Mouse (Mus musculus): ENCODE measurements around the gene Uchl1.

Uchl1 gene

DNA sequence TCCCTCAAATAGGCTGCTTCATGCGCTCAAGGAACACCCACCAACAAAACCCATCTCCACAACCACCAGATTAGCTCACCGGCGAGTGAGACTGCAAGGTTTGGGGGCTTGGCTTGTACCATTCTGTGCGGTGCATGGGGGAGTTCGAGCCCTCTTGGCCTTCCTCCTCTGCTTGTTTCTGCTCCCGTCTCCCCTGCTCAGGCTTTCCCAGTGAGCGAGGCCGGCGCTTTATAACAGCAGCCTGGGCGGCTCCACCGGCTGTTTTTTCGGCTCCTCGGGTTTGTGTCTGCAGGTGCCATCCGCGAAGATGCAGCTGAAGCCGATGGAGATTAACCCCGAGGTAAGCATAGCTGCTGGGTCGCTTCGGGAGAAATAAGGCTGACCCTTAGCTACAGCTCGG lies at the start of gene Uchl1:
Gene Uchl1 (plus strand): TSS at position 109 of the 400 bp plus-strand sequence.
- in situ Hi-C loops (cut with MboI, MseI), result no loop called here

DNA sequence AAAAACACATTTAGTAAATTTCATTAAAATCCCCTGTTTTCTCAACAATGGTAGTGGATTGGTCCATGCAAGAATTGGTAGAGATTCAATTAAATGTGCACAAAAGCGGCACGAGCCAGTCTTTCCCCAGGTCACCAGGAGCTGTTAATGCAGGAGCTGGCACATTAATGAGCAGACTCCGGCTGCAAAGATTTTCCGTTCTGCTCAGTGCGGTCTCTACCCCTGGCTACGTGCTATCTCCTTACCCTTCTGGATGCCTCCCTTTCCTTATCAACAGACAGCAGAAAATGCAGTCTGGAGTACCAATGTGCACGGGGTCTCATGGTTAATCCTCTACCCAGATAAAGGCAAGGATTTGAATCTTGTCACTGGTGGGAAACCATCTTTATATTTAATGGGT lies 48.1 kb upstream of the Uchl1 start:
- in situ Hi-C loops (cut with MboI, MseI), result no loop called here

DNA sequence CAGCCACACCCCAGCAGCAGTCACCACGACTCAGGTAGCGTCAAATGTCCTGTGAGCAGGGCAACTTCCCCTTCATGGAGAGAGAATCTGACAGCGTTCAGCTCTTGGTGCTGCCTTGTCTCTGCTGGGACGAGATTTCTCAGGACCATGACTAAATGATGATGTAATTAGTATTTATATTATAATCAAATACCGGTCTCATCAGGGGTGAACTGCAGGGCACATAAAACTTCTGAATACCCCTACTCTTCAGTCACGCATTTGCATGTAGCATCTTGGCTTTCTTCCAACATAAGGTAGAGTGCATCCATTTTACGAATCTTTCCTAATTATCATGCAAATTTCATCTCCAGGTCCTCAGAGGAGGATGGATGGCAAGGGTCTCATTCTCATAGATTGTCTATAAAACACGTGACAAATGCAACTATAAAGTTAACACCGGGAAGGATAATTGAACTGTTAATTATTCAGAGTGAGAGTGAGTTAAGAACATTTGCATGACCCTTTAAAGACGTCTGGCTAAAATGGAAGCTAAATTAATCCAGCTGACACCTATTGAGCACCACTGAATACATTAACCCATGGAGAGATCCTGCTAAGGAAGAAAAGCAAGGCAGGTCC lies 40.3 kb upstream of the Uchl1 start:
- in situ Hi-C loops (cut with MboI, MseI), result no loop called here

DNA sequence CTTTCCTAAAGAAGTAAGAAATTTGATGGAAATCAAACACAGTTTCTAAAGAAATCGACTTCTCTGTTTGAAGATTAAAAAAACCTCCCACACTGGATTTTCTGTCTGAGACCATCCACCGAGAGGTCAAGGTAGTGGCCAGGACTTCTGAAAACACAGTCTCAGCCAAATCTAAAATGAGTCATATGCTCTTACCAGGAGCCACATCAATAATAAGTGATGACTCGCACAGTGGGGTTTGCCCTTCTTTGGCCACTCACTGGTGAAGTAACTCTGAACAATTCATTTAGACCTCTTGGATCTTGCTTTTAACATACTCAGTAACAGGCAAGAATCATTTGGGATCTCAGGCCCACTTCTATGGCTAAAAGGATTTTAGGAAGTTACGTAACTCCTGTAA lies 33.7 kb upstream of the Uchl1 start:
- in situ Hi-C loops (cut with MboI, MseI), result no loop called here

DNA sequence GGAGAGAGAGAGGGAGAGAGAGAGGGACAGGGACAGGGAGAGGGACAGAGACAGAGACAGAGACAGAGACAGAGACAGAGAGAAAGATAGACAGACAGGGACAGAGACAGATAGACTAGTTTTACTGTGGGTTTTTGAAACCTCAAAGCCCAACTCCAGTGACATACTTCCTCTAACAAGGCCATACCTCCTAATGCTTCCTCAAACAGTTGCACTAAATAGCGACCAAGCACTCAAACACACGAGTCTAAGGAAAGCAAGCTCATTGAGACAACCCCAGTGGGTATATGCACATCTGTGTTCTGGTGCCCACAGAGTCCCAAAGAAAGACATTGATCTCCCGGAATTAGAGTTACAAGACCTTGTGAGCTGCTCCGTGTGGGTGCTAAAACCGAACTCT lies 32.6 kb upstream of the Uchl1 start:
- in situ Hi-C loops (cut with MboI, MseI), result no loop called here

DNA sequence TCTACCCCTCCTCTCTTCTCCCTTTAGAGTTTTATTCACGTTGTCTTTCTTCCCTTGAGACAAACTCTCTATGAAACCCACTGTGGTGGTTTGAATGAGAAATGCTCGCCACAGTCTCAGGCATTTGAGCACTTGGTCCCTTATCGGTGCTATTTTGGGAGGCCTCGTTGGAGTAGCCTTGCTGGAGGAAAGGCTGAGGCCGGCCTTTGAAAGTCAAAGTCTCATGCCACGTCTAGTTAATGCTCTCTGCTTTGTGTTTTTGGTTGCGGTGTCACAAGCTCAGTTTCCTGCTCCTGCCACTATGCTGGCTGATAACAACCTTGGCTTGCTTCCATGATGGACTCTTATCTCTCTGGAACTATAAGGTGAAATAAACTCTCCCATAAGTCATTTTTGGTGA lies 28.4 kb upstream of the Uchl1 start:
- in situ Hi-C loops (cut with MboI, MseI), result no loop called here

DNA sequence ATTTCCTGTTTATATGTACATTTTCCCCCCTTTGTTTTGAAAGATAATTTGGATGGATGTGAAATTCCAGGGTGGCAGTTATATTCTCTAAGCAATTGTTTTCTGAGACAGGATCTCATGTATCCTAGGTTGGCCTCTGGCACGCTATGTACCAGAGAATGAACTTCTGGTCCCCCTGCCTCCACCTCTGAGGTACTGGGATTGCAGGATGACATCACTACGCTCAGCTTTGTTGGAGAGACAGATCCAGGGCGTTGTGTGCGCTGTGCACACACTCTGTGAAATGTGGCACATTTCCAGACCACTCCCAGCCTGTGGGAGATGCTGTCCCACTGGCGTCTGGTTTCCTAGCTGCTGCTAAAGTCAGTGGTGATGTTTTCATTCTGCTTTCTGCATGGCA lies 21.7 kb upstream of the Uchl1 start:
- in situ Hi-C loops (cut with MboI, MseI), result no loop called here

DNA sequence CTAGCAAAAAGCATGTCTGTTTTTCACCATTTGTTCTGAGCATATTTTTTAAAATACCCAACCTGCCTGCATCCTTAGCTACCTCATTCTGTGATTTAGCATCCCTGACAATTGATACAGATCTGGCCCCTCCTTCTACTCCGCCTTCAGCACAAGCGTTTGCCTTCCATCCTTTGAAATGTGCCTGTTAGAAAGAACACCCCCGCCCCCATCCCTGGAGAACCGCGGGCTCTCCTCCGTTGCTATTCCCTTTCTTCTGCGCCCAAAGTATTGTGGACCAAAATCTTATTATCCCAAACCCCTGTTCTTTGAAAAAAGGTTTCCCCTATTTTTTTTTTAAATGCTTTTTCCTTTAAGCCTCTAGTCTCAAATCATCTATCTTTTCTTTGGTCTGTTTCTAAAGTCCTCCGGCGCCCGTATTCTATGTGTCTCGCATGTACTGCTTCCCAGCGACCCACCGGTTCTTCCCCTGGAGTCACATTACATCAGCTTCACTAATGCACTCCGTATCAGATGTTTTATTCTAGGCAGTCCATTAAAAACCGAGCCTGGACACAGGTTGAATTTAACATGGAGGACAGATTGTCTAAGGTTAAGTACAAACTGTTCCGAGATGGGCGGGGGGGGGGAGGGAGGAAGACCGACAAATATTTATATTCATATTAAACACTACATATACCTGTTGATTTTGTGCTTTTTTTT lies 551 bp upstream of the Uchl1 start:
- in situ Hi-C loops (cut with MboI, MseI), result no loop called here

DNA sequence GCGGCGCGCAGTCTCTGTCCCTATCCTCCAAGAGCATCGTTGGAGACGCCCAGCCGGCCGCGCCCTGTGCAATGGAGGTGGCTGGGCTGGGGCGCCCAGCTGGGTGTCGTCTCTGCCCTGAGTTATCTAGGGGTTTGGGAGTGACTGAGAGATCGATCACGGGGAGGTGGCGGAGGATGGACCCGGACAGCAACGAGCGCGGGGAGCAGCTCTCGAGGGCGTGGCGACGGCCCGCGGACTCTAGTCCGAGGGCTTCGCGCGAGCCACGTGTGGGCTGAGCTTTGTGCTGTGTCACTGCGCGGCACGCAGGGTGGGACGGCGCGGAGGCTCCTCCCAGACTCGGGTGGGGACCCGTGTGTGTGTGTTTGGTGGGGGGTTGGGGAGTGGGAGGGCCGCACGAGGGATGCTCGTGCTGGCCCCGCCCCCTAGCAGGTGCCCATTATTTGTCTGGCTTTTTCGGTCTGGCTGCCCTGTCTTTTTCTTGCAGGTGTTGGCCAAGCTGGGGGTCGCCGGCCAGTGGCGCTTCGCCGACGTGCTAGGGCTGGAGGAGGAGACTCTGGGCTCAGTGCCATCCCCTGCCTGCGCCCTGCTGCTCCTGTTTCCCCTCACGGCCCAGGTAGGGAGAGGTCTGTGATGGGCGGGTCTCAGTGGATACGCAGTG lies 696 bp downstream of the Uchl1 start:
- in situ Hi-C loops (cut with MboI, MseI), result no loop called here

DNA sequence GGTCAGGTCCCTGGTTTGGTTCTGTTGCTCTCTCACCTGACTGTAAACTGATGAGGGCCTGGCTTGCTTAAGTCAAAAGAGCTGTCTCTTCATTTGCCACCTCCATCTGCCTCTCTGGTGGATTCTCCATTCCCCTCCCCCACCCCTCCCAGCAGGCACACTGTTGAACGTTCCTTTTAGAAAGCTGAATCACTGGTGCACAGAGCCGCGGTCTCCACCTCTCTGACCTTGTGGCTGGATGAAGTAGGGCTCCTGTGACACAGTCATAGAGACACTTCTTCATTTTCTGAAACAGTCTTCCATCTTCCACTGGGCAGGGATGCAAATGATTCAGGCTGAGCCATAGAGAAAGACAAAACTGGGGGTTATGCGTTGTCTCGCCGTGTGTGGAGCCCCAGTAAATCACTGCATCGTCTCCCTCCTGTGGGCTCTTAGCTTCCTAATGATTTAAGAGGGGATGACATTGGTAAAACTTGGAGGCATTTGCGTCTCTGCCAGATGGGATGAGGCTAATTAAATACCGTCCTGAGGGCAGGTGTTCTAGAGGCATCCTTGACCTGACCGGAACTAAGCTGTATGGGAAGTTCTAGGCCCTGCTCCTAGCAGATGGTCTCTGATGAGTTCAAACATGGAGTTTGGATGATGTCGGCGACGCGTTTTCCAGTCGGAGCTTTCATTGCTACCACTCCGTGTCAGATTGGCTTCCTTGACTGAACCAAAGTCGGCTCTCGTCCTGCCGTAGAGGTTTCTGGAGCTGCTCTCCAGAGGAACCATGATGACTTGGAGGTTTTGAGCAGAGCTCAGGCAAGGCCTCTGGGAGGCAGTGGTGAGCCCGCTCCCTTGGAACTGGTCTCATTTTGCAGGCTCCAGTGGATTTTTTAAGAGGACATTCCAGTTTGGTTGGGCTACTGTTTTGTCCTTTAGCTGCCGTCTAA lies 1.8 kb downstream of the Uchl1 start:
- in situ Hi-C loops (cut with MboI, MseI), result no loop called here

DNA sequence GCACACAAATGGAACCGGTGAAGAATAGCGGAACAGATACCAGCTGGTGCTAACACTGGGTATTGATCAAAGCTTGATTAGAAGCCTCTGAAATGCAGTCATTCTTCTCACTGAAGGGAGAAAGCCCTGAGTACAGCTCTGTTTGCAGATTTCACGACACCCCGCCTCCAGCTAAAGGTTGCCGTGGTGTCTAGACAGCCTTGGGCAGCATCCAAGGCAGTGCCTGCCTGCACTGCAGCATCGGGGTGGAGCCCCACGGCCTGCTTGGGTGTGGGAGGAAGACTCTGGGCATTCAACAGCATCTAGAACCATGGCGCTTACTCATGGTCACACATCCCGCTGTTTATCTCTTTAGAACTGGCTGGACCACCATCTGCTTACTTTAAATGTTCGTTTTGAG lies 3.3 kb downstream of the Uchl1 start:
- in situ Hi-C loops (cut with MboI, MseI), result no loop called here

DNA sequence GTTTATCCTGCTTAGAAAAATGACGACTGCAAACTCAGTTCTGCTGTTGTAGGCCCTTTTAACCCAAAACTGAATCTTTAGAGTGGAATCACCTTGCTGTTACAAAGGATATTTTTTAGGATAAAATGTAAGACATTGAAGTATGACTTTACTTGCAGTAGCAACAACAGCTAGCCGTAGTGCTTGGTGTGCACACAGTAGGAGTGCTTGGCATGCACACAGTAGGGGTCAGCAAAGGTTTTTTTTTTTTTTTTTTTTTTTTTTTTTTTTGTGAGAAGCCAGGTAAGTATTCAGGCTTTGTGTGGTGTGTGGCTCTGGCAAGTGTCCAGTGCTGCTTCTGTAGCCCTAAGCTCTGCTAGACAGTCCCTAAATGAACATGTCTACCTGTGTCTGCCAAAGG lies 10.0 kb downstream of the Uchl1 start:
- in situ Hi-C loops (cut with MboI, MseI), result no loop called here

DNA sequence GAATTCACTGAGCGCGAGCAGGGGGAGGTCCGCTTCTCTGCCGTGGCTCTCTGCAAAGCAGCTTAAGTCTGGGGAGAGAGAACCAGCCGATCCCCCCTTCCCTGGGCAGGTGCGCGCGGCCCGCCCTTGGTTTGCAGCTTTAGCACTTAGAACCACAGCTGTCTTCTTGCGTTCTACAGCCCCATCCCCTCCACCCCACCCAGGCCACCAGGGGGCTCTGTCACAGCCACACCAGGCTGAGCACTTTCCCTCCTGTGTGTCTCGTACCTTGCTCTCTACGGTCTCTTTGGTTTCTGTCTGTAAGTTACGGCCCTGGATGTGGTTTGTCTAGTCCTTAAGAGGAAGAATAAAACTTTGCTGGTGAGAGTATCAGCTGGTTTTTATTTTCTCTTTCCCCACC lies 11.0 kb downstream of the Uchl1 start:
- in situ Hi-C loops (cut with MboI, MseI), result no loop called here

DNA sequence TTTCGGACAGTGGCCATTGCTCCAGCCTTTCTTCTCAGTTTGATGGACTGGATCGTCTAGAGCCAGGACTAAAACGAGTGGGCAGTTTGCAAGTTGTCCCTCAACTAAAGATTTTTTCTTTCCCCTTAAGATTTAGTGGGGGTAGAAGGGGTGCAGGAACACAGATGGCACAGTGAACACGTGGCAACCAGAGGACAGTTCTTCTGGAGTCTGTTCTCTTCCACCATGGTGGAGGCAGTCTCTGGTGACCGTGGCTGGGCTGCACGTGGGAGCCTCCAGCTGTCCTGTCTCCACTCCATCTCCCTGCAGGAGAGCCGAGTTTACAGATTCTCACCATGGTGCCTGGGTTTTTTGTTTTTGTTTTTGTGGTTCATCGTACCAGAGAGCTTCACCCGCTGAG lies 11.8 kb downstream of the Uchl1 start:
- in situ Hi-C loops (cut with MboI, MseI), result no loop called here

DNA sequence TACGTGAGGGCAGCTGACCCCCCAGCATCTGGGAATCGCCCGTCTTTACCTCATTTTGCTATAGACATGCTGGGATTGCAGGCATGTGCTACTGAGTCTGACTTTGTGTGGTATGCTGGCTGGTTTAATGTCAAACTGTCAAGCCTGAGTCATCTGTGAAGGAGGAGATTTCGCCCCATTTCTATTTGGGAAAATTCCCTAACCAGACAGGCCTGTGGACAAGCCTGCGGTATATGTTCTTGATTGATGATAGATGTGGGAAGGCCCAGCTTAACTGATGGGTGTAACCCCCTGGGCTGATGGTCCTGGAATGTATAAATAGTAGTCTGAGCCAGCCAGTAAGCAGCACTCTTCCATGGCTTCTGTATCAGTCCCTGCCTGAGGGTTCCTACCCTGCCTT lies 12.4 kb downstream of the Uchl1 start:
- in situ Hi-C loops (cut with MboI, MseI), result no loop called here

DNA sequence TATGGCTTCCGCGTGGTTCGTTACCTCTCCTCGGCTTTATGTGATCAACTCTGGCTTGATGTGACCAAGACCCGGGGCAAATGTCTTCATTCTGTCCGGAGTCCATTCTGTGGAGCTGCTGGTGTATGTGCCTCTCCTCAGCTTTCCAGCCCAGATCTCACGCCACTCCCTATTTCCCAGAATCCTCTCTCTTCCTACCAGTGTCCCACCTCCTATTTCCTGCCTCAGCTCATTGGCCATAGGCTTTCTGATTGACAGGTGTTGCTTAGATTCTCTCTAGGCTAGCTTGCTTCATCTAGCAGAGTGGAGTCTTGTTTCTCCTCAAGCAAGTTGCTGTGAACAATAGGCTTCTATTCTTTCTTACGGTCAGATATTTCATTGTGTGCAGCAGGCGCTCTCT lies 13.9 kb downstream of the Uchl1 start:
- in situ Hi-C loops (cut with MboI, MseI), result no loop called here

DNA sequence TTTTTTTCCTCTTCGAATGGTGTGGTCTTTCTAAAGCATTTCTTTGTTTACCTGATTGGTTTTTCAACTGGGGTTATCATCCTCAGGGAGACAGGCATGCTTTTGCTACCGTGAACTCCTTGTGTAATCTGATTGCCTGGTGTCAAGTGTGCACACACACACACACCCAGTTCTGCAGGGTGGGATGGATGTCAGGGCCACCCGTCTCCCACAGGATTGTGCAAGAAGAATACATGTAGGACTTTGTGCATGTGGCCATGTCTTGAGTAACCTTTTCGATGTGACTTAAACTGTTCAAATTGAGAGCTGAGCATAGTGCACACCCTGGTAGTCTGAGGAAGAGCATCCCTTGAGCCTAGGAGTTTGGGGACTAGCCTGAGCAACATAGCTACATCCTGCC lies 17.3 kb downstream of the Uchl1 start:
- in situ Hi-C loops (cut with MboI, MseI), result no loop called here

DNA sequence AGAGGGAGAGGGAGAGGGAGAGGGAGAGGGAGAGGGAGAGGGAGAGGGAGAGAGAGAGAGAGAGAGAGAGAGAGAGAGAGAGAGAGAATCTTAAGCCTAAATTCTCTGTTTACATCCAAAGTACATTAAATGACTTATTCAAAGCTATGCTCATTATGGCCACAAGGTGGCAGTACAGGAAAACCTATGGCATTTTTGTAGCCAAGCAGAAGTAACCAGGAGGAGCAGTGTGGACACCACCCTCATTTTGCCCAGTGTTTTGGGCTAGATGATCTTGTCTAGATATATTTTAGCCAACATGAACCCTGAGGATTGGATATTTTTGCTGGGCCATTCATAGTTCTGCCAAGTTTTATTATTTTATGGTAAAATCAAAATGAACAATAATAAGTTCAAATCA lies 21.2 kb downstream of the Uchl1 start:
- in situ Hi-C loops (cut with MboI, MseI), result no loop called here

DNA sequence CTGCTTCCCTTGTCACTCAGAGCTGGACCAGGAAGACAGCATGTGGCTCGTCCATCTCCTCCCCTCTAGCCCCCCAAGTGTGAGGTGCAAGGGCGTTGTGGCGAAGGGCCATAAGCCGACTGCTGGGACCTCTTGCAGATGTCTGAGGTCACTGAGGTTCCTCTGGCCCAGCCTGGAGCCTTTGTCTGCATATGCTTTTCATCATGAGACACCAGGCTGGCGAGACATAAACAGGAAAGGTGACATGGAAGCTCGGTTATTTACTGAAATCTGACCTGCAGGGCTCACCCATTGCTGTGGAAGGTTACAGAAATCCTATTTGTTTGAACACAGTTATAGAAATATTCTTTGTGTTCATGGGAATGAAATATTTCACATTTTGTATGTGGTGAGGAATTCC lies 24.0 kb downstream of the Uchl1 start:
- in situ Hi-C loops (cut with MboI, MseI), result loop anchor here (5.0 kb wide), 1 partner anchor 302 kb away; no protein-coding TSS in a partner anchor

DNA sequence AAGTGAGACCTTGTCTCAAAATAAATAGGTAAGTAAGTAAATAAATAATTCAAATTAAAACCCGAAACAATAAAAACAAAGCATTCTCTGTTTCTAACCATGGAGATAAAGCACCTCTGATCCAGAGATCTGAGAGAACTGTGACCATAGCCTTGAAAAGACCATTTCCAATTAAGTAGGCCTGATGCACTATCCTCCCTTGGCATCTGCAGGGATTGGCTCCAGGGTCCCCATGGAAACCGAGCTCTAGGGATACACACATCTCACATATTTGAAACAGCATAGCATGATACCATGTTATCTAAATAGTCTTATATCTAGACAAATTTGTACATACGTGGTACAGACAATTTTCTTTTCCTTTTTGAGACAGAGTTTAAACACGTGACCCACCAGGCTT lies 26.1 kb downstream of the Uchl1 start:
- in situ Hi-C loops (cut with MboI, MseI), result loop anchor here (5.0 kb wide), 1 partner anchor 300 kb away; no protein-coding TSS in a partner anchor

DNA sequence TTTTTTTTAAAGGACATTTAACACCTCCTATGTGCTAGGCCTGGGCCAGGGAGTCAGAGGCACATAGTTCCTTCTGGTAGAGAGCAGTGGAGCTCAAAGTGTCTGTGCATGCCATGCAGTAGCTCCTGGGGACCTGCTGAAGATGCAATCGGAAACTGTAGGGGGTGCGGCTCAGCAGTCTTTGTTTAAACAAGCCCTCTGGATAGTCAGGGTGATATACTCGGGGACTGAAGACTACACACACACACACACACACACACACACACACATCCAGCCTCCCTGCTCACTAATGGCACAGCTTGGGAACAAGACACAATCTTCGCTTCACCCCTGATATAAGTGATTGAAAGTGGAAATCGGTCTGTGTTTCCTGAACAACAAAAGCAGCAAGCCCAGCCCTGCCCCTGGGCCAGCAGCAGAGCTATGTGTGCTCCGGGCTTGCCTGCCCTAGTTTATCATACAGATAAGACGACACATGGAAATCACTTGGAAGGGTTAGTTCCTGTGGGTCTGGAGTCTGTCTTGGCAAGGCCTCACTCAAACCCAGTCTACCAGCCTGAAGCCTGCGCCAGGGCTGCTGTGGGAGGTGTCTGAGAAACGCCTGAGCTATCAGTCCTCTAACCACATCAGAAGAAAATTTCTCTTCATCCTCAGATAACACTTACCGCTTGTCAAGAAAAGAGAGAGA lies 27.6 kb downstream of the Uchl1 start:
- in situ Hi-C loops (cut with MboI, MseI), result loop anchor here (5.0 kb wide), 1 partner anchor 299 kb away; no protein-coding TSS in a partner anchor

All from regulatory T cell (primary cell).